Mouse (Mus musculus): ENCODE data around the gene Ldah. TPM values are rescaled to one million over a fixed set of nuclear protein-coding genes. Genes with fewer than 3 reads are reported as not detected.

Ldah gene
- total RNA-seq, 2 experiments from 2014 or later: 10.1 to 13.9 TPM

GRCm38 (mm10) chr12:8313270-8313771, 105.4 kb downstream of the Ldah start, which contains the start of gene Hs1bp3:
TSS of gene Hs1bp3 (plus strand) at chr12:8313432.
- DNase-seq: peak; percentile 96

- no peak for DNase-seq
Observed at GRCm38 (mm10) chr12:8313773-8314172, 105.9 kb downstream of the Ldah start.

- DNase-seq: no peak
Observed at GRCm38 (mm10) chr12:8316541-8316940, 108.6 kb downstream of the Ldah start.

- peak; percentile 91 for DNase-seq
Observed at GRCm38 (mm10) chr12:8320084-8320713, 112.3 kb downstream of the Ldah start.

- no peak for DNase-seq
Observed at GRCm38 (mm10) chr12:8321506-8321905, 113.6 kb downstream of the Ldah start.

GRCm38 (mm10) chr12:8324086-8324485, 116.2 kb downstream of the Ldah start:
- DNase-seq: no peak

- DNase-seq: no peak
Observed at GRCm38 (mm10) chr12:8325245-8325942, 117.5 kb downstream of the Ldah start.

- no peak for DNase-seq
Observed at GRCm38 (mm10) chr12:8325943-8326522, 118.1 kb downstream of the Ldah start.

- DNase-seq: peak; percentile 97
Observed at GRCm38 (mm10) chr12:8326825-8327674, 119.1 kb downstream of the Ldah start.

GRCm38 (mm10) chr12:8327675-8328053, 119.8 kb downstream of the Ldah start:
- DNase-seq: no peak

GRCm38 (mm10) chr12:8329236-8329635, 121.3 kb downstream of the Ldah start:
- DNase-seq: no peak

- DNase-seq: peak; percentile 41
Observed at GRCm38 (mm10) chr12:8331489-8332173, 123.7 kb downstream of the Ldah start.

GRCm38 (mm10) chr12:8332174-8332542, 124.3 kb downstream of the Ldah start:
- DNase-seq: no peak

- no peak for DNase-seq
Observed at GRCm38 (mm10) chr12:8333617-8334016, 125.7 kb downstream of the Ldah start.

GRCm38 (mm10) chr12:8334261-8334660, 126.4 kb downstream of the Ldah start:
- peak; percentile 44 for DNase-seq

Other genes starting within 250 kb of the Ldah start
- 1 to 10 TPM in 1 of 2 experiments, under 1 TPM in 1; 0.05 to 1.7 TPM for gene Apob, start 230.5 kb upstream of the Ldah start, total RNA-seq (2021)
- not detected for gene Gdf7, start 93.8 kb downstream of the Ldah start, total RNA-seq (2021)
- gene Hs1bp3, start 105.3 kb downstream of the Ldah start, total RNA-seq (2021): 1 to 10 TPM; 6.2 to 7.7 TPM

Data from gastrocnemius, postnatal 10 days (tissue).